Mouse (Mus musculus) frontal cortex, postnatal 14 days (tissue): ENCODE measurements around the gene Trdmt1.

Source experiments
- DNase-seq, 2 experiments: peaks; one replicate each; pipeline ENCODE4 v3.0.0; 2022; ENCODE audit warnings: low spot score in 2 of 2

Gene Trdmt1

DNA sequence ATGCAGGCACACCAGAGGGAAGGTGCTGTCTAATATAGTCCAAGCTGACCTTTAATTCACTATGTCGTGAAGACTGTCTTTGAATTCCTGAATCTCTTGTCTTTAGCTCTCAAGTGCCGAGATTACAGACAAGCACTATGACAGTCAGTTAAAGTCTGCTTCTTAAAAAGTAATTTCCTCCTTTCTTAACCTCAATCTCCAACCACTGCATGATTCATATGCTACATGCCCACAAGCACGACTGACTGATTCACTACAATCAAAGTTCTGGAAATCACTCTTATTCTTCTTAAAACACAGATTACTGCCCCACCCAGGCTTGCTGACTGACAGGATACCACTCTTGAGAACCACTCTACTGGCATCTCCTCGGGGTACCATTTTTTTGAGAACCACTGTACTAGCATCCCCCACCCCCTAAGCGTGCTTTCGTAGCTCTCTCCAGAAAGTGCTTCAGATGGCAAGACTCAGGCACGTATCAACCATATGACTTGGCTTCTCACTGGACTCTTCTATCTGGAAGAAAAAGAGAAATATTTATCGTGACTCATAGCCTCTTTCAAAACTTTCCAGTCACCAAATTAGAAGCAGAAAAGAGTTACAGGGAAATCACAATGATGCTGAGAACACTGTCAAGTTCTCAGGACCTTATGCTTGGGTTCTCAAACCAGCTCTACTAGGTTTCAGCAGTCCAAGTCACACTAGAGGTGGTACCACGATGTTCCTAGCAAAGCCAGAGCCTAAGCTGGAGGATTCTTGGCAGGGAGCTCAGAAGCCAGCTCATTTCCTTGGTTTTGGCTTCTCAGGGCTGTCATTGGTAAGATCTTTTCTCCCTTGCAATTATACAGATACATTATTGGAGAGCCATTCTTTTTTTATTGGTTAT lies 12.9 kb upstream of the Trdmt1 start:
- DNase-seq, result no peak

DNA sequence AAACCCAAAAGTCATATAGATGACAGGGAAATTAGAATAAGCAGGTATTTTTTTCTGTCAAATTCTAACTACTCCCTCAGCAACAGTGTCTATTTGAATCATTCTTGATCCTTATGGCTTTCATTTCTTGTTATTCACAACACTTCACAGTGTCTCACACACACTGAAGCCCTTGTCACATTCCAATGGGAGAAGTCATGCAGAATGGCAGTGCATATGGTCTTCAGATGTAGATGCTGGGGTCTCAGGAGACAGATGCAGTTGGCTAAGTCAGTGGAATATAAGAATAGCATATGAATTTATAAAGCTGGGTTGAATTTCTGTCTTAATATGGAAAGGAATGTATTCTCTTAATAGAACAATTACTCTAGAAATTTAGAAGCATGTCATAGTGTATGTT lies 11.8 kb upstream of the Trdmt1 start:
- no peak for DNase-seq

DNA sequence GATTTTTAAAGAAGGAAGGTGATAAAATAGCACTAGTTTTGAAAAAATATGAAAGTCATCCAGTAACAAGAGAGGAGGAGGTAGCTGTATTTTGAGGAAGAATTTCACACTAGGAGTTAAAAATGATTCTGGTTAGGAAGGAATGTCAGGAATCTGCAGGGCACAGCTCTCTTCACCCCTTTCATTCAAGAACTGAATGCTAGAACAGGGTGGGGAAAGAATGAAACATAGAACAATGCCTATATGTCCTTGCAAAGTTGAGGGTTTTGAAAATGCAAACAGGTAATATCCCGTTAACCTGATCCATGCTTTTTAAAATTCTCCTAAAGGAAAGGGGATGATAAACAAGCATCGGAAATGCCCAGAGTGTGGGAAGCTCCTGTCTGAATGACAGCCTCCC lies 9.5 kb upstream of the Trdmt1 start:
- no peak for DNase-seq

DNA sequence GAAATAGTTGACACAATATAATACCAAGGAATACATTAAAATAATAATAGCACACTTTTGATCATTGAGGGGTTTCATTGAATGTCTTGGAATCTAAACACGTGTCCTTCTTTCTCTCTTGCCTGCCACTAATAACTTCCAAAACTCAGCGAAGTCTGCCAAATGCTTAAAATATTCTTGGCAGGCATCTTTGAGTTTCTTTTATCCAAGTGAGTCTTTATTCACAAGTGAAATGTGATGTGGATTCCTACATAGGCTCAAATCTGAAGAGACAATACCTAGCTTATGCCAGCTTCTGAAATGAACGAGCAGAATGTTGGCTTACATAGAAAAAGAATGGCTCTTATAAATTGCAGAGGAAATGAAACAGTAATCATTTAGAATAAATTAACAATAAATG lies 4.3 kb upstream of the Trdmt1 start:
- DNase-seq, result no peak

DNA sequence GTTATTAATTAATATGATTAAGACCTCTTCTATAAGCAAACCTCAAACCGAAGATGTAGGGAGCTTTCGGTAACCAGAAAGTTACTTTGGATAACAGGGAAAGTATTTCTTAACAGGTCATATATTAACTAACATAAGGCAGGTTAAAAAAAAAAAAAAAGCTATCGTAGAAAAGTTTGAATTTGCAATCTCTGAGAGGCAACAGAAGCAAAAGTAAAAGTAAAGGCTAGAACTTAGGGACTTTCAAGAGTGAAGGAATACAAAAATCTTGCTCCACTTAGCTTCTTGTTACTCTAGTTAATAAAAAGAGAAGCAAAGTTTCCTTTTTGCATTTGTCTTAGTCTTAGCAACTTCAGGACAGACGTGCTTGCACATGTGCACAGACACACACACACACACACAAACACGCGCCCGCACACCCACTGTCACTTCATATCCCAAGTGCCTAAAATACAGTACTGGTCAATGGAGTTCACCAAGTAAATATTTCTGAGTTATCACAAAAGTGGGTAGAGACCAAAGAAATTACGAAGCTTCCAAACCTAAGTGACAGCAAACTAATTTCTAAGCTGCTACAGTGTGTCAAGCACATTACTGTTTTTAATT lies 846 bp downstream of the Trdmt1 start:
- no peak for DNase-seq

DNA sequence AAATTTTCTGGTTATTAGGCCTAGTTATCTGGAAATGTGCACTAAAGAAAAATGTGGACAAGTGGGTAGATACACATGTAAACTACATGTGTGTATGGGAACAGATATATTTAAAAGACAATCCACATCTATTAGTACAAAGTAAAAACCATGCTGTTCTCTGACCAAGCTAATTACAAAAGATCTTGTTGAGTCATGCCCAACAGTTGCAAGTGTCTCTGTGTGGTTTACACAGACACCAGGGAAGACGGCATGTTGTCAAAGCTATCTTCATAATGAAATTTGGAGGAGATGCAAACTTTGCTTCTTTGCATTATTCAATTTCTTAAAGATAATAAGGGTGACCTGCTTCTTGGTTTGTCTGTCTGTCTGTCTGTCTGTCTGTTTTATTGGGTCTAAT lies 4.6 kb downstream of the Trdmt1 start:
- no peak for DNase-seq

DNA sequence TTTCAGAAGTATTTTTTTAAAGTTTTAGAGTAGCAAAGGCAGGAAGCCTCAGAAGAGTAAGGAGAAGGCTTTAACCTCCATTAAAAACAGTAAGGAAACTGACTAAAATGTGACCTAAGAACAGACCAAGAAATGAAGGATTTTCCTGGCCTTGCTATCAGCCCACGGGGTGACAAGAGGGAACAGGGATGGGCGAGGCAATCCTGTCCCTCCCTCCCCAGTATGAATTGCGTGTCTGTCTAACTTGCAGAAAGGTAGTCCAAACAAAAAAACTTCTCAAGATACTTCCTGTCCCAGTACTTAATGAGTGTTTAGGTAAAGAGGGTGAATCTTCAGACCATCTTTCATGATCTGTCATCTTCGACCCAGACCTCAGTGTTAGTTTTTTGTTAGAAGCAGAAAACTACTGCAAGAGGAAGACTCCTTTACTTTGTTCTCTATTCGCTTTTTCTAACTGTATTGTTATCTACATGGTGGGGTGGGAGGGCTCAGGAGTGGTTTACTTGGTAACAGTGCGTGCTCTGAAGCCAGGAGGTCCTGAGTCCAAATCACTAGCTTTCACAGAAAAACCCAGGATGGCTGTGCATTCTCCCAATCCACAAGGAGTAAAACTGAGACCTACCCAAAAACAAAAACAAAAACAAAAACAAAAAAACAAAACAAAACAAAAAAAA lies 5.6 kb downstream of the Trdmt1 start:
- DNase-seq, result no peak

DNA sequence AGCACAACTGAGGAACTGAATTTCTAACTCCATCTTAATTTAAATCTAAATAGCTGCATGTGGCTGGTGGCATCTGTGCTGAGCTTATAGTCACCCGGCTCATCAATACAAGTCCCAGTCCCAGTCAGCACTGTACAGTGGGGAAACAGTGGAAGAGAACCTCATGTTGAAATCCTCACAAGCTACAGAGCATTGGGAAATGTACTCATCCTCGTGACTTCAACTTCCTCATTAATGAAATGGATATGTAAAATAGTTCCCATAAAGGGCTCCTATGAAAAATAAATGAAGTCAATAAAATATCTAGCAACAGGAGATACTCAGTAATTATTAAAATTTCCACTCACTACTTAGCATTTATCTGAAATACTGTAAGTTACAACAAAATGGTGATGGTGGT lies 6.2 kb downstream of the Trdmt1 start:
- no peak for DNase-seq

DNA sequence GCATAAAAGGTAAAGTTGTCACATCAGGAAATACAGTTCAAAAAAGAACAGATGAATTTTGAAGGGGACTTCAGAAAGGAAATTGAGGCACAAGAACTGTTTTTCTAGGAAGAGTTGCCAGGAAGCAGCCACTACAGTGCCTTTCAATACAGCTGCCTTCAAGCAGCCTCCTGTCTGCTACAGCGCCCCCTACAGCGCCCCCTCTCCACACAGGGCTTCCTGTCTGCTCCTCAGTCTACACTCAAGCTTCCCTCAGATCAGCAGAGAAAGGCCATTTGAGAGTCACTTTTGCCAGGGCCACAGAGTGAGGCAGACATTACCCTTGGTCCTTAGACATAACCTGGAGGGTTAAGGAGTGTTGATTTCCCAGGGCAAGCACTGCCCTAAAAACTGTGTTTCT lies 6.7 kb downstream of the Trdmt1 start:
- DNase-seq, result no peak

DNA sequence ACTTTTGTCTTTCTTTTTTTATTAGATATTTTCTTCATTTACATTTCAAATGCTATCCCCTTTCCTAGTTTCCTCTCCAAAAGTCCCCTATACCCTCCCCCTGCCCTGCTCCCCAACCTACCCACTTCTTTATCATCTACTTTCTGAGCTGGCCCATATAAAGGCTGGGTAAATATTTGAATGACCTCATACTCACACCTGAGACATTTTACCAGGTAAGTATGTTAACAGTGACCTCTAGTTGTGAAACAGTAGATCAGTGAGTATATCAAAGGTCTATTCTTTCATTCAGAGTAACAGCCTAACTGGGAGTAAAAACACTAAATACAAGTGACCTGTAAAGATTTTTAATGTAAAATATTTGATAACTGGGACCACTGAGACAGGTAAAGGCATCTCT lies 7.7 kb downstream of the Trdmt1 start:
- DNase-seq, result no peak

DNA sequence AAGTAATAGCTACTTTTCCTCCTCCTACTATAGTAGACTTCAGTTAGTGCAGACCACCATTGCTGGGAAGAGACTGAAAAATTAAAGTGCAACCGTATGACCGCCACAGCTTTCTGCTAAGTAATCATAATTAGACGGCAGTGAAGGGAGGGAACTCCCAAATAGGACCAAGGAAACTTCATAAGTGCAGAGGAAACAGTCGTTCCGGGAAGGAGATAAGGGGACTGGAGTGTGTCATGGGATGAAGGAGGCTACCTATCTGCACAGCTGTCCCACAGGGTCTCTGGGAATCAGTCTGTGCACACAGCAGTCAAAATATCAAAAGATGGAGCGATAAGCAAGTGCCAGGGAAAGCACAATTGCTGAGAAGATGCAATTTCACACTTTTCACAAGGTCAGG lies 13.8 kb downstream of the Trdmt1 start:
- DNase-seq, result no peak

DNA sequence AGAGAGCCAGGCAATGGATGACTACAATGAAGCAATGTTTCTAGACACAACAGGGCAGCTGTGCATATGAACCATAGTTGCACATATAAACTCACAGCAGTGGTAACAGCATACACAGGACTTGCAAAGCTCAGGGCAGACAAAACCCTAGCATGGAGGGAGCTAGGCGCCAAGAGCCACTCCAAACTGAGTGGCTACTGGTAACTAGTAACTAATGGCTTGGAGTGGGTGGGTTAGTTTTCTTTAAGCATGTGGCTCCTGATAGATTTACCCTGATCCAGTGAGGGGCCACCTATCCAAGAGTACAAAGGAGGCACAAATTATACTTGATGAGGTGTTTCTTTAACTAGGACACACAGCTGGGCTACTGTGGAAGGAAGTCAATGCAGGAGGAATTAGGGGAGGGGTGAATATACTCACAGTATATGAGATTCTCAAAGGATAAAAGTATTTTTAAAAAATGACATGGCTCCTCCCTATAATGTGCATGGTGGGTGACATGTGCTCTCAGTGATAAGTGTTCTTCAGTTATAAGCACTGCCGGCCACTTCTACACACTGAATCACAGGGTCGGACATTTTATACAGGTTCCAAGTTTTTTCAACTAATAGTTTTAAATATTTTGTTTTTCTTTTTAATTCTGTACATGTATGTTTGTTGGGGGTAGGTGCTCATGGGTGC lies 15.1 kb downstream of the Trdmt1 start:
- no peak for DNase-seq

DNA sequence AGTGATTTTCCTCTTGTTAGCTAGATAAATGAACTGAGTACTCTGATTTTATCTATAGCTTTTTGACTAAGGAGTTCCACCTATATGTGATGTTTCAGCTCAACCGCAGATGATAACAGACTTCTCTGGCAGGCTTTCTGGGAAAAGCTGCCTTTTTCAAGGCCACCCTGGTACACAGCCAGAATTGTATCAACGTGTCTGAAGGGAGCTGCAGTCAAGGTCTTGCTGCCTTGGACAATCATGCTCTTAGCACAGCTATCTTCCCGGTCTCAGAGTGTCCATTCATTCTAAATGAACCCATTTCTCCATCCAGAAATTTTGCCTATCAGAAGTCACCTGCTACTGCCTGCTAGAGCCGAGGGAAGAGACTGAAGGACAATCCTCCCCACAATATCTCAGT lies 16.9 kb downstream of the Trdmt1 start:
- no peak for DNase-seq

DNA sequence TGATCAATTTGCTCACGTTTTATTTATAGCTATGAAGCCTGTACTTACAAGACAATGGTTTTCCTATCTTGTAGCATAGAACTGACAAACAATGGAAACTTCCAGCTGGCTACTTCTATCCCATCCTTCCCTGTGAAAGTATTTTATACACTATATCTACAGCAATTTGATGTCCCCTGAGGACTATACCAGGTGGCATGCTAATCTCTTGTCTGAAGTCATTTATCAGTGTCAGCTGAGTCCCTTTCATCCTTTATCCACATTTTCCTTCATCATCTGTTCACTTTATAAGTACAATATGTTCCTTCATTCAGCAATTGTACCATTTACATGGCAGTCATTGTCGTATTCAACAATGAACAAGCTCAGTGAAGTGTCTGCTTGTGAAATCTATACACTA lies 17.3 kb downstream of the Trdmt1 start:
- no peak for DNase-seq

DNA sequence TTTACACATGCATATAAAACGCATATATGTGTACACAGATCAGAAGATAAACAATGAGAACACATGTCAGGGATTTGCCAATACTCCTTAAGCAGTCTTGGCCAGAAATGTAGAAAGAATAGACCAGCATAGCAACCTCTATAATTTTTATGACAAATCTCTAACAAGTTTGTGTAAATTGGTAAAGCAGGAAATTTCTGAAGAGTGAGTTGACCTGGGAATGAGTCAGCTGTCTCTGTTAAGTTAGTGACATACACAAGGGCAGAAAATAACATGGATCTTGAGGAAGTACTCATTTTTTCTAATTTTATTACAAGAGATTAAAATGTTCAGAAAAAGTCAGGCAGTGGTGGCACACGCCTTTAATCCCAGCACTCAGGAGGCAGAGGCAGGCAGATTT lies 18.3 kb downstream of the Trdmt1 start:
- no peak for DNase-seq

DNA sequence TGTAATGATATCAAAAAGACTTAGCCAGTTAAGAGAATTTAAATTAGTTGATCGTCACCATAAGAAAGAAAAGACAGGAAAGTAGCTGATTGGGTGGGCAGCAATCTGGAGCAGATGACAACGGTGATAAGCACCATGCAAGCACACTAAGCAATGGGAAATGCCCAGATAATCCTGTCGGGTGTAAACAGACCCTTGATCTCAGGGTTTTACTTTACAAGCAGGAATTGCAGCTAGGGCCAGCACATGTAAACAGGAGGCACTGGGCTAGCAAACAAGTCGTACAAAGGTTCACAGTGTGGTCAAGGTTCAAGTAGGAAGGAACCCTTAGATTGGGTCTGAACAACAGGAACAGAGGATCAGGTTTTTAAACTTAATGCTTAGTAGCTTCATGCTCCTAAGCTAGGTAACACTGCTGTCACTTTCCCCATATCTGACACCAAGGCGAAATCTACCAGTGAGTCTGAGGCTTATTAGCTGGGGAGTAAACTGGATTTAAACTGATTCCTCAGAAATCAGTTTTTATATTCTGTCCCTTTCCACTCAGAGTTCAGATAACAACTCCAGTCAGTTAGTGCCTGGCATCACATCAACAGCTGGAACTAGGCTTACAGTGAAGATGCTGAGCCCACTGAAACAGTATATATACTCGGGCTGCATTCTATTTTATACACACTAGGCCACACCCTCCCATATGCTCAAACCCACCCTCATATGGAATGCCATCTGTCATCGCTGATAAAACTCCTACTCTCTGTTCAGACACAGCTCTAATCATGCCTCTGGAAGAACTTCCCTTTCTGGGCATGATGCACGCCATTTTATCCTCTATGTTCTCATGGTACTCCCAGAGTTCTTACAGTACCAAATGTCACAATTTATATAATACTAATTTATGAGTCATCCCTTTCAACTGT lies 20.7 kb downstream of the Trdmt1 start:
- peak; percentile 22 to 47 for DNase-seq

DNA sequence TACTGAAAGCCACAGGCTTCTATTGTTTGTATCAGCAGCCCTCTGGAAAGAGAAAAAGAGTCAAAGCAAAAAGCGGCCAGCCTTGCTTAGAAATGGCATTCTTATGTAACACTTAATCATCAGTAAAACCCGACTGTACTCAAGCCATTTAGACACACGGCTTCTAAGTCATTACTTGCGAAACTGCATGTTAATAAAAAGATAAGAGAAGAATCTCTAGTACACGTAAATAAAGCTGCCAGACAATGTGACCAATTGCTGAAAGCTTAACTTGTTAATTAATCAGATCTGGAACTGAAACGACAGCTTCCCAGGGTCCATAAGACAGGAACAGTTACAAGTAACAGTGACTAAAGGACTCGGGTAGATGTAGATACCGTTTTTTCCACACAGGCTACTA lies 22.4 kb downstream of the Trdmt1 start:
- DNase-seq, result no peak

DNA sequence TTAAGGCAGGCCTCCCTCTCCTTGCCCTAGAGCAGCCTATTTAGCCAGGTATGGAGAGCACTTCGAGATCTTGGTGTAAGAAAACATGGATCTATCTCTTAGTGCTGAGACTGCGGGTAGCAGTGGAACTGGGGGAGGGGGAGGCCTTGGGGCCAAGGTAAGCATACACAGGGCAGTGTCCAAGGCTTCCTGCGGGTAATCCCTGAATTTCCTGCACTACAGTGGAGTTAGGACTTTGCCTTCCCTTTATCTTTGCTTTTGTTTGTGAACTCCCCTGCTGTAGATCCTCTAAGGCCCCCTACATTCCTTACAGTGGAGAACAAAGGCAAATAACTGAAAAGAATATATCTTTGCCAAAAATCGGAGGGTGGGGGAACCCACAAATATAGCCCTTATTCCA lies 29.5 kb downstream of the Trdmt1 start:
- no peak for DNase-seq

DNA sequence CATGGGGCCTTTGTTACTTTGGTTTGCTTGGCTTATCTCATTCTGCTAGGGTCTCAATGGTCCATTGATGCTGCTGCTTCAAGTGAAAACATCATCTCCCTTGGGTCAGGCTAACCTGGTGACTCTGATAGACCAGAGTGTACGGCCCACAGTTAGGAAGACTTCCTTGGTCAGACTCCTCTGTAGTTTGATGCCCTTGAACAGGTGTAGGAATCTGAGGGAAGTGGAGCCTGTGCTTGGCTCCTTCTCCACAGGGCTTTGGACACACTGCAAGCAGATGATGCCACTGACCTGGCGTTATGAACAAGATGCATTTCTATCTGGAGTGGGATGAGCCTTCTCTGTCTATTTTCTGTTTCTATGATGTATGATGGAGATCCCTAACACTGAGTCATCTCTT lies 41.8 kb downstream of the Trdmt1 start:
- DNase-seq, result no peak

DNA sequence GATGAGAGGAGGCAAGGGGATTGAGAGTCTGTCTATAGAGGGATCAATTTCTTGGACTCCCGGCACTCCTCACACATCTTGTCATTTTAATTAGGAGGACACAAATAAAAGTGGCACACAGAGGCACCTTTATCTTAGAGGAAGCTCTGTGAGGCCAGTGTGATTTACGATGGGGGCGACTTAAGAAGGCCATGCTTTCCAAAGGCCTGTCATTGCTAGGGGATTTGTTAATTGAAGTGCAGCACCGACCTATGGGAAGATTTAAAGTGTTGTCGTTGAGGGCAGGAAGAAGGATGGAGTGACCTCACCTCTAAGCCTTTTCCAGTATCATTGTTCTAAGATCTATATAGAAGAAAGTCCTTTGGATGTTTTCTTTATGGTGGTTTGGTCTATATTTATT lies 42.9 kb downstream of the Trdmt1 start:
- no peak for DNase-seq

DNA sequence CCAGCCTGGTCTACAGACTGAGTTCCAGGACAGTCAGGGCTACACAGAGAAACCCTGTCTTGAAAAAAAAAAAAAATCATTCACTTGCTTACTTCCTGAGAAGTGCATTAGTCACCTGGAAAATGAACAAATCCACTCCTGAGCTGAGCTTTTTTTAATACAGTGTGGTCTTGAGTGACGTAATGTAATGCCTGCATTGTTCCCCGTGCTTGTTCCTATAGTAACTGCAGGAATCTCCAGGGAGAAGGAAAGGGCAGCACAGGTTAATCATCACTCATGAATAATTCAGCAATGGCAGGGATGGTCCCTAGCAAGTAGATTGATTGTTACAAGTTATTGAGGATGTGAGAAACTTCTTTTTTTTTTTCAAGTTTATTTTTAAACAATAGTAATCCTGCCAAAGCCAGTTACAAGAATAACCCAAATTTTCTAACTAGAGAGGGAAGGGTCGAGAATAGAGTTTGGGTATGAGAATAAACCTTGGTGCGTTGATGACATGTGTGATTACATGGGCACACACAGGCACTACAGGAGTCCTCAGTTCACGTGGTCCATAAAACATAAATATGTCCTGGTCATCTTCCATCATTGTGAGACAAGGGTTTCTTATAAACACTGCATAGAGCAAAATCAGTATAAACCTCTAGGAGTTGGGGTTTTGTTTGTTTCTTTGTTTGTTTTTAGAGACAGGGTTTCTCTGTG lies 44.0 kb downstream of the Trdmt1 start:
- DNase-seq, result no peak
